Mouse (Mus musculus): ENCODE results near the gene Sult6b2.

Gene Sult6b2

GRCm38 (mm10) chr6:142738225-142738624, 66.1 kb downstream of the Sult6b2 start:
- no peak for ATAC-seq (ENCODE audit: low TSS enrichment)

- peak; percentile 88 for ATAC-seq (ENCODE audit: low TSS enrichment)
Measured at GRCm38 (mm10) chr6:142735302-142736005, 68.8 kb downstream of the Sult6b2 start.

Measured in frontal cortex, adult (tissue).